Mouse (Mus musculus) heart, postnatal 0 days (tissue): ENCODE measurements around the gene Snx32.

Source experiments
- CTCF ChIP-seq: IDR thresholded peaks from 2 replicates; pipeline ENCODE4 v1.5.1; 2016; ENCODE audit warnings: antibody characterized with exemption, control low read depth, low read depth
- EP300 ChIP-seq: IDR thresholded peaks from 2 replicates; pipeline ENCODE4 v1.6.1; 2016; ENCODE audit warnings: antibody characterized with exemption, low read depth

GRCm38 (mm10) chr19:5558169-5558568 is 47.8 kb upstream of the Snx32 start:
- TF ChIP-seq CTCF (no peak), EP300 (no peak)
